Mouse (Mus musculus): ENCODE measurements around the gene Hist1h3f. TPM values are rescaled to one million over a fixed set of nuclear protein-coding genes. Genes with fewer than 3 reads are reported as not detected.
A peak's percentile ranks its signal among the peaks of the same experiment; 100 is the strongest.

Gene Hist1h3f
- 1.3 and 1.4 TPM in 2 replicates for polyA plus RNA-seq (2012; rRNA removed)

GRCm38 (mm10) chr13:23543965-23544786, at the start of gene Hist1h3f:
Hist1h3f (plus strand) TSS chr13:23544052.
- no peaks in the 10 kb centered on the region for H3K27me3 ChIP-seq (ENCODE audit: control insufficient read depth, insufficient read depth, low read length)
- peak within 1 kb of the TSS; percentile 60 for H3K4me3 ChIP-seq (ENCODE audit: control insufficient read depth, low read depth, low read length)
- H3K36me3 ChIP-seq (ENCODE audit: control insufficient read depth, insufficient read depth, low read length) = no peaks in the 10 kb centered on the region
- no peak within 1 kb of the TSS for H3K27ac ChIP-seq (ENCODE audit: control insufficient read depth, insufficient read depth, low read depth, low read length)
- peaks cover 3% of the 10 kb centered on the region for H3K4me1 ChIP-seq (ENCODE audit: control insufficient read depth, insufficient read depth, low read length)
- TF ChIP-seq POLR2A (IDR thresholded peaks at IDR 0.05; ENCODE audit: control insufficient read depth, low read depth, low read length) = peak; percentile 70; the same call in 1 of the 2 replicates
- no peak for TF ChIP-seq CTCF (IDR thresholded peaks at IDR 0.05; ENCODE audit: control insufficient read depth, insufficient read depth, insufficient replicate concordance, low read depth, low read length)

- Histone ChIP-seq H3K27me3 (ENCODE audit: control insufficient read depth, insufficient read depth, low read length) (no peaks in the 10 kb centered on the region), H3K27ac (ENCODE audit: control insufficient read depth, insufficient read depth, low read depth, low read length) (no peak overlapping the region), H3K4me3 (ENCODE audit: control insufficient read depth, low read depth, low read length) (no peak overlapping the region), H3K36me3 (ENCODE audit: control insufficient read depth, insufficient read depth, low read length) (no peaks in the 10 kb centered on the region), H3K4me1 (ENCODE audit: control insufficient read depth, insufficient read depth, low read length) (no peaks in the 10 kb centered on the region)
- TF ChIP-seq CTCF (IDR thresholded peaks at IDR 0.05; ENCODE audit: control insufficient read depth, insufficient read depth, insufficient replicate concordance, low read depth, low read length) (no peak), POLR2A (IDR thresholded peaks at IDR 0.05; ENCODE audit: control insufficient read depth, low read depth, low read length) (no peak)
Observed at GRCm38 (mm10) chr13:23495526-23495925, 48.3 kb upstream of the Hist1h3f start.

- no peak overlapping the region for H3K27ac ChIP-seq (ENCODE audit: control insufficient read depth, insufficient read depth, low read depth, low read length)
- H3K4me3 ChIP-seq (ENCODE audit: control insufficient read depth, low read depth, low read length) = no peak overlapping the region
- H3K4me1 ChIP-seq (ENCODE audit: control insufficient read depth, insufficient read depth, low read length) = no peaks in the 10 kb centered on the region
- H3K36me3 ChIP-seq (ENCODE audit: control insufficient read depth, insufficient read depth, low read length) = no peaks in the 10 kb centered on the region
- no peaks in the 10 kb centered on the region for H3K27me3 ChIP-seq (ENCODE audit: control insufficient read depth, insufficient read depth, low read length)
- TF ChIP-seq CTCF (IDR thresholded peaks at IDR 0.05; ENCODE audit: control insufficient read depth, insufficient read depth, insufficient replicate concordance, low read depth, low read length) = no peak
- no peak for TF ChIP-seq POLR2A (IDR thresholded peaks at IDR 0.05; ENCODE audit: control insufficient read depth, low read depth, low read length)
Observed at GRCm38 (mm10) chr13:23497656-23498321, 46.1 kb upstream of the Hist1h3f start.

GRCm38 (mm10) chr13:23498653-23499052, 45.2 kb upstream of the Hist1h3f start:
- Histone ChIP-seq H3K4me1 (ENCODE audit: control insufficient read depth, insufficient read depth, low read length) (no peaks in the 10 kb centered on the region), H3K27ac (ENCODE audit: control insufficient read depth, insufficient read depth, low read depth, low read length) (no peak overlapping the region), H3K36me3 (ENCODE audit: control insufficient read depth, insufficient read depth, low read length) (no peaks in the 10 kb centered on the region), H3K27me3 (ENCODE audit: control insufficient read depth, insufficient read depth, low read length) (no peaks in the 10 kb centered on the region), H3K4me3 (ENCODE audit: control insufficient read depth, low read depth, low read length) (no peak overlapping the region)
- TF ChIP-seq CTCF (IDR thresholded peaks at IDR 0.05; ENCODE audit: control insufficient read depth, insufficient read depth, insufficient replicate concordance, low read depth, low read length) (no peak), POLR2A (IDR thresholded peaks at IDR 0.05; ENCODE audit: control insufficient read depth, low read depth, low read length) (no peak)

GRCm38 (mm10) chr13:23499943-23500342, 43.9 kb upstream of the Hist1h3f start:
- TF ChIP-seq POLR2A (IDR thresholded peaks at IDR 0.05; ENCODE audit: control insufficient read depth, low read depth, low read length) = no peak
- no peak for TF ChIP-seq CTCF (IDR thresholded peaks at IDR 0.05; ENCODE audit: control insufficient read depth, insufficient read depth, insufficient replicate concordance, low read depth, low read length)
- Histone ChIP-seq H3K36me3 (ENCODE audit: control insufficient read depth, insufficient read depth, low read length) (no peaks in the 10 kb centered on the region), H3K27me3 (ENCODE audit: control insufficient read depth, insufficient read depth, low read length) (no peaks in the 10 kb centered on the region), H3K4me1 (ENCODE audit: control insufficient read depth, insufficient read depth, low read length) (no peaks in the 10 kb centered on the region), H3K4me3 (ENCODE audit: control insufficient read depth, low read depth, low read length) (no peak overlapping the region), H3K27ac (ENCODE audit: control insufficient read depth, insufficient read depth, low read depth, low read length) (no peak overlapping the region)

- no peaks in the 10 kb centered on the region for H3K4me1 ChIP-seq (ENCODE audit: control insufficient read depth, insufficient read depth, low read length)
- no peak for TF ChIP-seq CTCF (IDR thresholded peaks at IDR 0.05; ENCODE audit: control insufficient read depth, insufficient read depth, insufficient replicate concordance, low read depth, low read length)
- TF ChIP-seq POLR2A (IDR thresholded peaks at IDR 0.05; ENCODE audit: control insufficient read depth, low read depth, low read length) = no peak
- H3K36me3 ChIP-seq (ENCODE audit: control insufficient read depth, insufficient read depth, low read length) = no peaks in the 10 kb centered on the region
- H3K4me3 ChIP-seq (ENCODE audit: control insufficient read depth, low read depth, low read length) = no peak overlapping the region
- H3K27me3 ChIP-seq (ENCODE audit: control insufficient read depth, insufficient read depth, low read length) = no peaks in the 10 kb centered on the region
- no peak overlapping the region for H3K27ac ChIP-seq (ENCODE audit: control insufficient read depth, insufficient read depth, low read depth, low read length)
Observed at GRCm38 (mm10) chr13:23500424-23501200, 43.2 kb upstream of the Hist1h3f start.

GRCm38 (mm10) chr13:23501511-23501910, 42.3 kb upstream of the Hist1h3f start:
- Histone ChIP-seq H3K4me1 (ENCODE audit: control insufficient read depth, insufficient read depth, low read length) (peaks cover 3% of the 10 kb centered on the region), H3K27ac (ENCODE audit: control insufficient read depth, insufficient read depth, low read depth, low read length) (no peak overlapping the region), H3K4me3 (ENCODE audit: control insufficient read depth, low read depth, low read length) (no peak overlapping the region), H3K27me3 (ENCODE audit: control insufficient read depth, insufficient read depth, low read length) (no peaks in the 10 kb centered on the region), H3K36me3 (ENCODE audit: control insufficient read depth, insufficient read depth, low read length) (no peaks in the 10 kb centered on the region)
- no peak for TF ChIP-seq POLR2A (IDR thresholded peaks at IDR 0.05; ENCODE audit: control insufficient read depth, low read depth, low read length)
- TF ChIP-seq CTCF (IDR thresholded peaks at IDR 0.05; ENCODE audit: control insufficient read depth, insufficient read depth, insufficient replicate concordance, low read depth, low read length) = no peak
